In the genomic region with DNA sequence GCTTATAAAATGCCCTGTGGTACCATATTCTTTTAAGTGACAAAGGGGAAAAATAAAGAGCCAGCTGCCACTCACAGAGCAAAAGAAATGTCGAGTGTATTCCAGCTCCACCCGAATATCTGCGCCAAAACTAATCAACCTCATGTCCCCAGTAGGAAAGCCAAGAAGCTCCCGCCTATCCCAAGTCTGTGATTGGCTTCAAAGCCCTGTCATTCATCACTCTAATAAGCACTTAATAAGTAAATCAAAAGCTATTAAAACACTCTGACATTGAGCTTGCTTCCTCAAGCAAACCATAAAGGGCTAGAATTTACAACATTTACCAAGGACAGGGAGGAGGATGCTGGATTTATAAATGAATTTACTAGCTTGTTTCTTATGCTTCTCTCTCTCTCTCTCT, we compare ENCODE assay signal across 12 mouse cellular contexts.
DNase-seq lines count a peak whose midpoint lies in the region; ATAC-seq lines count a peak whose summit lies in the region.
"Had no signal": no experiment of that assay in that cellular context is flagged by ENCODE, and none has a peak within 500 bp of the region (broad histone marks: within the 10 kb centered on the region; RNA-seq: fewer than 3 reads in every experiment).

No protein-coding gene starts in this region.

- peak overlapping the region; percentile 46; the same call in 1 of the 2 replicates for H3K27ac ChIP-seq in forebrain, embryonic 11.5 days (ENCODE audit: low read depth, low read length)
- no peak overlapping the region for H3K27ac ChIP-seq in hindbrain, embryonic 14.5 days
- peak overlapping the region; percentile 64; the same call in 1 of the 2 replicates for H3K27ac ChIP-seq in neural tube, embryonic 13.5 days (replicated peaks)
- H3K27ac ChIP-seq: heart, embryonic 10.5 days; stomach, embryonic 15.5 days had no signal

- peak overlapping the region; percentile 18; the same call in 1 of the 2 replicates for H3K4me2 ChIP-seq in forebrain, embryonic 11.5 days (ENCODE audit: low read depth, low read length, severe bottlenecking)
- peak overlapping the region; percentile 39 for H3K4me2 ChIP-seq in hindbrain, embryonic 14.5 days (replicated peaks)
- H3K4me2 ChIP-seq in neural tube, embryonic 13.5 days: peak overlapping the region; percentile 50
- H3K4me2 ChIP-seq: stomach, embryonic 15.5 days had no signal

- H3K36me3 ChIP-seq in forebrain, embryonic 11.5 days (ENCODE audit: control insufficient read depth, insufficient read depth, low read length): no peaks in the 10 kb centered on the region
- H3K36me3 ChIP-seq in hindbrain, embryonic 14.5 days (replicated peaks; ENCODE audit: control insufficient read depth, insufficient read depth): no peaks in the 10 kb centered on the region
- H3K36me3 ChIP-seq in neural tube, embryonic 13.5 days: no peaks in the 10 kb centered on the region
- H3K36me3 ChIP-seq: heart, embryonic 10.5 days; stomach, embryonic 15.5 days had no signal

- intact Hi-C loops in heart, postnatal 10 days (cut with DNase I): no loop called here

- no peaks in the 10 kb centered on the region for H3K27me3 ChIP-seq in forebrain, embryonic 11.5 days (ENCODE audit: control insufficient read depth, insufficient read depth, low read length)
- H3K27me3 ChIP-seq in hindbrain, embryonic 14.5 days (ENCODE audit: control insufficient read depth, insufficient read depth, low read length): no peaks in the 10 kb centered on the region
- no peaks in the 10 kb centered on the region for H3K27me3 ChIP-seq in neural tube, embryonic 13.5 days
- H3K27me3 ChIP-seq: stomach, embryonic 15.5 days had no signal

- H3K4me3 ChIP-seq in forebrain, embryonic 11.5 days (ENCODE audit: low read depth, low read length): no peak overlapping the region
- H3K4me3 ChIP-seq in hindbrain, embryonic 14.5 days (replicated peaks; ENCODE audit: low read length): no peak overlapping the region
- no peak overlapping the region for H3K4me3 ChIP-seq in neural tube, embryonic 13.5 days
- H3K4me3 ChIP-seq: stomach, embryonic 15.5 days had no signal

- 11% methylated on average over 4 of the region's 4 CpGs for WGBS in forebrain, embryonic 11.5 days
- 9% methylated on average over 4 of the region's 4 CpGs for WGBS in hindbrain, embryonic 14.5 days
- 13% methylated on average over 4 of the region's 4 CpGs for WGBS in neural tube, embryonic 13.5 days

- DNase-seq in heart, postnatal 10 days: peak; percentile 7 to 10
- DNase-seq in heart, adult 18-20 months: no peak
- no peak for DNase-seq in forebrain, embryonic 11.5 days (ENCODE audit: low spot score)
- peak; percentile 48 for DNase-seq in hindbrain, embryonic 14.5 days (ENCODE audit: low spot score)
- DNase-seq in spleen, adult 18-20 months: no peak
- DNase-seq: cerebellum, postnatal 36 days; kidney, postnatal 10 days; lung, adult 2 months had no signal

- H3K4me1 ChIP-seq in forebrain, embryonic 11.5 days (replicated peaks; ENCODE audit: control insufficient read depth, insufficient read depth, low read length): peaks cover 4% of the 10 kb centered on the region; the same call in 1 of the 2 replicates
- peaks cover 38% of the 10 kb centered on the region for H3K4me1 ChIP-seq in hindbrain, embryonic 14.5 days (replicated peaks; ENCODE audit: control insufficient read depth, insufficient read depth, low read length)
- H3K4me1 ChIP-seq in neural tube, embryonic 13.5 days (replicated peaks): peaks cover 42% of the 10 kb centered on the region
- H3K4me1 ChIP-seq: heart, embryonic 10.5 days; stomach, embryonic 15.5 days had no signal

- ATAC-seq in forebrain, embryonic 11.5 days (replicated peaks; ENCODE audit: low FRiP score): peak; percentile 53
- ATAC-seq in hindbrain, embryonic 14.5 days (ENCODE audit: low FRiP score): peak; percentile 51; the same call in 1 of the 2 replicates
- ATAC-seq in neural tube, embryonic 13.5 days (ENCODE audit: low read depth): peak; percentile 36; the same call in 1 of the 2 replicates
- no peak for ATAC-seq in inflammation-experienced regulatory T-cells, adult 6 months

- no peak overlapping the region for H3K9ac ChIP-seq in forebrain, embryonic 11.5 days (ENCODE audit: low read length)
- H3K9ac ChIP-seq in hindbrain, embryonic 14.5 days: no peak overlapping the region
- H3K9ac ChIP-seq in neural tube, embryonic 13.5 days: no peak overlapping the region
- H3K9ac ChIP-seq: stomach, embryonic 15.5 days had no signal

- H3K9me3 ChIP-seq in forebrain, embryonic 11.5 days (ENCODE audit: control insufficient read depth, low read length): no peaks in the 10 kb centered on the region
- H3K9me3 ChIP-seq in hindbrain, embryonic 14.5 days (ENCODE audit: control insufficient read depth, low read length): no peaks in the 10 kb centered on the region
- no peaks in the 10 kb centered on the region for H3K9me3 ChIP-seq in neural tube, embryonic 13.5 days
- H3K9me3 ChIP-seq: heart, embryonic 10.5 days; stomach, embryonic 15.5 days had no signal

Comparison
In these comparisons a context has a peak if more than half of its experiments do, and no peak if none do; other contexts are left out.
1. DNase-seq: peak in heart, postnatal 10 days (2 of 2) and hindbrain, embryonic 14.5 days (single experiment); none in heart, adult 18-20 months (0 of 2), forebrain, embryonic 11.5 days (single experiment) and spleen, adult 18-20 months (0 of 2).
2. Peak in every context shown above with its lines, with median percentiles within 50 percentile points of each other: H3K4me2 ChIP-seq.